Mouse (Mus musculus) E14TG2a.4 (cell line): ENCODE measurements around the gene Arvcf.
A peak's percentile ranks its signal among the peaks of the same experiment; 100 is the strongest.

Source experiments
- H3K27me3 ChIP-seq: 2 replicates; pipeline ENCODE4 v1.6.1; 2014; ENCODE audit warnings: low read length, control low read depth; ENCODE audit not compliant: insufficient read depth
- H3K36me3 ChIP-seq: 2 replicates; pipeline ENCODE4 v1.6.1; 2014; ENCODE audit warnings: low read length, control low read depth; ENCODE audit not compliant: insufficient read depth
- H3K4me1 ChIP-seq: replicated peaks from 2 replicates; pipeline ENCODE4 v1.6.1; 2014; ENCODE audit warnings: low read depth, low read length, control low read depth
- H3K4me3 ChIP-seq: replicated peaks from 2 replicates; pipeline ENCODE4 v1.5.1; 2014; ENCODE audit warnings: mild to moderate bottlenecking, low read length
- H3K9me3 ChIP-seq: 2 replicates; pipeline ENCODE4 v1.6.1; 2014; ENCODE audit warnings: low read length, control low read depth
- CTCF ChIP-seq: conservative IDR thresholded peaks from 2 replicates; pipeline ENCODE4 v1.5.1; 2014; ENCODE audit warnings: low read length
- NANOG ChIP-seq: IDR thresholded peaks from 2 replicates; pipeline ENCODE4 v1.6.1; 2014; ENCODE audit warnings: borderline replicate concordance, low read length, mixed read lengths
- POU5F1 ChIP-seq: IDR thresholded peaks from 2 replicates; pipeline ENCODE4 v1.6.1; 2014; ENCODE audit warnings: low read length, borderline replicate concordance

The Arvcf gene

GRCm38 (mm10) chr16:18347931-18348600 is at the start of gene Arvcf, which contains the start of gene Tango2:
Arvcf (plus strand) TSS chr16:18348182.
Tango2 (minus strand) TSS chr16:18348103.
- Histone ChIP-seq H3K36me3 (no peaks in the 10 kb centered on the region), H3K27me3 (peaks cover 34% of the 10 kb centered on the region), H3K4me3 (peak within 1 kb of the TSS; percentile 89), H3K4me1 (peaks cover 43% of the 10 kb centered on the region), H3K9me3 (no peaks in the 10 kb centered on the region)
- TF ChIP-seq NANOG: no peak
- no peak for TF ChIP-seq CTCF
- no peak for TF ChIP-seq POU5F1

DNA sequence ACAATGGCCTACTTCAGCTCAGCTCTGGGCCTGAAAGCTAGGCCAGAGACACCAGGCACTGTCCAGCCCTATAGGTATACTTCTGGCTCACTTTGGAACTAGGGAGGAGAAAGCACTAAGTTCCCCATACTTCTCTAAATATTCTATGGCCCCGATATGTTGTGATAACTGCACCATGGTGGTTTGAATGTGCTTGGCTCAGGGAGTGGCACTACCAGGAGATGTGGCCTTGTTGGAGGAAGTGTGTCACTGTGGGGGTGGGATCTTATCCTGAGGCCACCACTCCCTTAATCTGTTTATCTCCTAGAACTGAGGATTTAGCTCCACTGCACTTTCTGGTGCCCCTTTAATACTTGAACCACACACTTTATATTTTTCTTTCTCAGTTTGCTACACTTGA is 39.8 kb upstream of the Arvcf start:
- Histone ChIP-seq H3K36me3 (peaks cover 25% of the 10 kb centered on the region), H3K9me3 (no peaks in the 10 kb centered on the region), H3K4me3 (no peak overlapping the region), H3K27me3 (no peaks in the 10 kb centered on the region), H3K4me1 (peaks cover 9% of the 10 kb centered on the region)
- TF ChIP-seq NANOG (no peak), CTCF (no peak), POU5F1 (no peak)

- Histone ChIP-seq H3K36me3 (peaks cover 11% of the 10 kb centered on the region; the same call in 1 of the 2 replicates), H3K27me3 (no peaks in the 10 kb centered on the region), H3K9me3 (no peaks in the 10 kb centered on the region), H3K4me3 (no peak overlapping the region), H3K4me1 (peaks cover 45% of the 10 kb centered on the region)
- TF ChIP-seq NANOG: no peak
- no peak for TF ChIP-seq POU5F1
- TF ChIP-seq CTCF: no peak
Measured at GRCm38 (mm10) chr16:18318992-18319391, 29.0 kb upstream of the Arvcf start.

- Histone ChIP-seq H3K4me1 (peaks cover 61% of the 10 kb centered on the region), H3K36me3 (peaks cover 11% of the 10 kb centered on the region; the same call in 1 of the 2 replicates), H3K27me3 (no peaks in the 10 kb centered on the region), H3K9me3 (no peaks in the 10 kb centered on the region), H3K4me3 (no peak overlapping the region)
- TF ChIP-seq POU5F1: no peak
- TF ChIP-seq CTCF: no peak
- TF ChIP-seq NANOG: peak; percentile 30; the same call in 1 of the 2 replicates
Measured at GRCm38 (mm10) chr16:18321443-18321842, 26.5 kb upstream of the Arvcf start.

DNA sequence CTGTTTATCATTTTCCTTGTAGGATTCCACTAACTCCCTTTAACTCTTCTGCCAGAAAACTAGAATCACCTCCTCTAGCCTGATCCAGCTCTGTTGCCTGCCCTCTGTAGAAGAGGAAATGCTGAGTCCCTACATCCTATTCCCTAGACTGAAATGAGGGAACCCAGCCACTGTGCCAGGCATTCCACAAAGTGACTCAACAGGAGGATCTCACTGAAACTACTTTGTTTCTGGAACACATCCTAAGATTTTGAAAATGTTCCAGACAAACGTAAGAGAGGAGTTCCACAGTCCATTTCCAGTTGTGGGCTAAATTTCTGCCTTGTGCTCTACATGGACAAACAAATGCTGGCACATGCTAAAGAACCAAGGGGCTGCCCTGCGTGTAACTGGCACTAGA is 24.5 kb upstream of the Arvcf start:
- TF ChIP-seq NANOG (no peak), CTCF (no peak), POU5F1 (no peak)
- H3K4me1 ChIP-seq: peaks cover 60% of the 10 kb centered on the region
- no peaks in the 10 kb centered on the region for H3K27me3 ChIP-seq
- H3K4me3 ChIP-seq: no peak overlapping the region
- no peaks in the 10 kb centered on the region for H3K9me3 ChIP-seq
- peaks cover 11% of the 10 kb centered on the region; the same call in 1 of the 2 replicates for H3K36me3 ChIP-seq

DNA sequence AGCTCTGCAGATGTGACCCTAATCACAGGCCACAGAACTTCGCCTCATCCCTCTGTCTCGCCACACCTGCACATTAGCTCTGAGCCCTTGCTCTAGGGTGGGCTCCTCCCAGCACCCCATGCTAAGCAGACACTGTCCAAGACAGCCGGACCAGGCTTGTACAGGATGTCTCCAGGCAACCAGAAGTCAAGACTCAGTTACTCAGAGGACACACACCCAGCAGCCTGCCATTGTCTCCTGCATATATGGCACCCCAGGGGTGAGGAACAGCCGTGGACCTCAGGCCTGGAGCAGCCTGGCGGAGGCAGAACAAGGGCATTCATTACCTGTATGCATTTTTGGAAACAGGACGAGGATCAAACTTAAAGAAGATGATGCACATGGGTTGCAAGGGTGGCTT is 24.0 kb upstream of the Arvcf start:
- Histone ChIP-seq H3K9me3 (no peaks in the 10 kb centered on the region), H3K27me3 (no peaks in the 10 kb centered on the region), H3K36me3 (peaks cover 11% of the 10 kb centered on the region; the same call in 1 of the 2 replicates), H3K4me3 (peak overlapping the region; percentile 26; the same call in 1 of the 2 replicates), H3K4me1 (peaks cover 65% of the 10 kb centered on the region)
- TF ChIP-seq NANOG: no peak
- TF ChIP-seq CTCF: no peak
- no peak for TF ChIP-seq POU5F1

DNA sequence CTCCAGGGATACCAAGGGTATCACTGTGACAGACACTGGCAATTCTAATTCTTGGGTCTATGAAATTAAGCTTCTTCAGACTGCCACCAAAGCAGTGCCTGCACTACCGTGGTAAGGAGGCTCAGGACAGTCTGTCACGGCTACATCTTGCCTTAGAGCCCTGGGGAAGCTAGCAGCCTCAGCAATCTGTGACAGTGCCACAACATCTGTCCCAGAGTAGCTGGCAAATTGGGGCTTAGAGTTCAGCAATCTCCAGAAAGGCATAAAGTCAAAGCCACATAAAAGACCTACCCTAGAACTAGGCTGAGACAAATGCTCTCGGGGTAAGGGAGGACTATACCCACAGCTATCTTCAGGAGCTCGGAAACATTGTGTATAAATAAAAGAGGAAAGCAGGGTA is 22.2 kb upstream of the Arvcf start:
- no peaks in the 10 kb centered on the region for H3K9me3 ChIP-seq
- H3K4me1 ChIP-seq: peaks cover 59% of the 10 kb centered on the region
- H3K36me3 ChIP-seq: 0 out of 2 replicates have a peak, but pooled peaks cover 7% of the 10 kb centered on the region
- TF ChIP-seq POU5F1 (no peak), CTCF (no peak), NANOG (no peak)
- H3K27me3 ChIP-seq: no peaks in the 10 kb centered on the region
- H3K4me3 ChIP-seq: no peak overlapping the region

- H3K4me3 ChIP-seq: no peak overlapping the region
- peaks cover 38% of the 10 kb centered on the region for H3K4me1 ChIP-seq
- TF ChIP-seq CTCF: no peak
- no peak for TF ChIP-seq NANOG
- no peak for TF ChIP-seq POU5F1
- H3K9me3 ChIP-seq: no peaks in the 10 kb centered on the region
- H3K27me3 ChIP-seq: no peaks in the 10 kb centered on the region
- no peaks in the 10 kb centered on the region for H3K36me3 ChIP-seq
Measured at GRCm38 (mm10) chr16:18327936-18328335, 20.0 kb upstream of the Arvcf start.

- no peaks in the 10 kb centered on the region for H3K27me3 ChIP-seq
- TF ChIP-seq POU5F1: no peak
- no peak overlapping the region for H3K4me3 ChIP-seq
- H3K9me3 ChIP-seq: no peaks in the 10 kb centered on the region
- H3K4me1 ChIP-seq: peaks cover 32% of the 10 kb centered on the region
- no peaks in the 10 kb centered on the region for H3K36me3 ChIP-seq
Measured at GRCm38 (mm10) chr16:18328524-18328923, 19.5 kb upstream of the Arvcf start.
